Mouse (Mus musculus) bone marrow, adult 2 months (tissue): ENCODE data around the gene Asrgl1.
"Not testable (repeated sequence)": the region's sequence is repeated elsewhere in the genome, so short reads cannot be mapped to it uniquely, and the experiment has no call there.

ENCODE experiments used
- CTCF ChIP-seq: fragments of 200-500 bp; IDR thresholded peaks from 2 replicates; pipeline ENCODE4 v1.5.1; 2011; ENCODE audit warnings: low read length, control low read depth; ENCODE audit not compliant: control insufficient read depth, insufficient read depth
- POLR2A ChIP-seq: fragments of 200-500 bp; IDR thresholded peaks from 2 replicates; pipeline ENCODE4 v1.6.1; 2011; ENCODE audit warnings: low read depth, mild to moderate bottlenecking, control low read depth, low read length, borderline replicate concordance; ENCODE audit not compliant: control insufficient read depth

- not testable (repeated sequence) for TF ChIP-seq POLR2A, CTCF
Observed at GRCm38 (mm10) chr19:9123986-9124385, 11.4 kb downstream of the Asrgl1 start.
